Mouse (Mus musculus): ENCODE measurements around the gene Clec16a. TPM values are rescaled to one million over a fixed set of nuclear protein-coding genes. Genes with fewer than 3 reads are reported as not detected.

Clec16a gene
- polyA plus RNA-seq, 1 experiment from 2014 or later, result 89.0 TPM

- no peaks in the 10 kb centered on the region for H3K27me3 ChIP-seq (replicated peaks)
- no peak overlapping the region for H3K27ac ChIP-seq
- no peak overlapping the region for H3K4me3 ChIP-seq
- H3K9ac ChIP-seq, result no peak overlapping the region
- H3K4me1 ChIP-seq, result no peaks in the 10 kb centered on the region
- no peaks in the 10 kb centered on the region for H3K9me3 ChIP-seq
- no peak overlapping the region for H3K4me2 ChIP-seq
- no peak; the same call in 1 of the 2 replicates for ATAC-seq (replicated peaks)
- WGBS, result 76% methylated on average over 7 of the region's 7 CpGs
- H3K36me3 ChIP-seq (replicated peaks), result no peaks in the 10 kb centered on the region
Observed at GRCm38 (mm10) chr16:10749226-10749625, 204.1 kb downstream of the Clec16a start.

GRCm38 (mm10) chr16:10749824-10750223 lies 204.7 kb downstream of the Clec16a start:
- ATAC-seq (replicated peaks), result no peak; the same call in 1 of the 2 replicates
- no peak overlapping the region for H3K4me2 ChIP-seq
- no peaks in the 10 kb centered on the region for H3K36me3 ChIP-seq (replicated peaks)
- no peak overlapping the region for H3K9ac ChIP-seq
- 59% methylated on average over 7 of the region's 7 CpGs for WGBS
- no peak overlapping the region for H3K4me3 ChIP-seq
- H3K9me3 ChIP-seq, result no peaks in the 10 kb centered on the region
- H3K4me1 ChIP-seq, result no peaks in the 10 kb centered on the region
- no peaks in the 10 kb centered on the region for H3K27me3 ChIP-seq (replicated peaks)
- H3K27ac ChIP-seq, result no peak overlapping the region

- 95% methylated on average over 3 of the region's 3 CpGs for WGBS
Observed at GRCm38 (mm10) chr16:10754521-10755296, 209.6 kb downstream of the Clec16a start.

GRCm38 (mm10) chr16:10756168-10756567 lies 211.0 kb downstream of the Clec16a start:
- no peaks in the 10 kb centered on the region for H3K4me1 ChIP-seq
- 68% methylated on average over 6 of the region's 6 CpGs for WGBS
- ATAC-seq (replicated peaks), result no peak
- H3K4me2 ChIP-seq, result no peak overlapping the region
- no peak overlapping the region for H3K9ac ChIP-seq
- no peaks in the 10 kb centered on the region for H3K27me3 ChIP-seq (replicated peaks)
- H3K9me3 ChIP-seq, result no peaks in the 10 kb centered on the region
- no peaks in the 10 kb centered on the region for H3K36me3 ChIP-seq (replicated peaks)
- no peak overlapping the region for H3K27ac ChIP-seq
- H3K4me3 ChIP-seq, result no peak overlapping the region

More at GRCm38 (mm10) chr16:10754521-10755296, 209.6 kb downstream of the Clec16a start:
- no peak overlapping the region for H3K4me3 ChIP-seq
- no peak for ATAC-seq (replicated peaks)
- H3K27me3 ChIP-seq (replicated peaks), result no peaks in the 10 kb centered on the region
- H3K4me1 ChIP-seq, result no peaks in the 10 kb centered on the region
- H3K9me3 ChIP-seq, result no peaks in the 10 kb centered on the region
- no peaks in the 10 kb centered on the region for H3K36me3 ChIP-seq (replicated peaks)
- H3K27ac ChIP-seq, result no peak overlapping the region
- no peak overlapping the region for H3K9ac ChIP-seq
- H3K4me2 ChIP-seq, result no peak overlapping the region

- H3K4me3 ChIP-seq, result no peak overlapping the region
- no peak overlapping the region for H3K9ac ChIP-seq
- no peak overlapping the region for H3K27ac ChIP-seq
- no peaks in the 10 kb centered on the region for H3K36me3 ChIP-seq (replicated peaks)
- H3K4me1 ChIP-seq, result no peaks in the 10 kb centered on the region
- WGBS, result 75% methylated on average over 8 of the region's 8 CpGs
- H3K9me3 ChIP-seq, result no peaks in the 10 kb centered on the region
- no peak overlapping the region for H3K4me2 ChIP-seq
- H3K27me3 ChIP-seq (replicated peaks), result no peaks in the 10 kb centered on the region
- ATAC-seq (replicated peaks), result no peak
Observed at GRCm38 (mm10) chr16:10761182-10761581, 216.0 kb downstream of the Clec16a start.

GRCm38 (mm10) chr16:10762569-10763180 lies 217.5 kb downstream of the Clec16a start:
- H3K36me3 ChIP-seq (replicated peaks), result no peaks in the 10 kb centered on the region
- H3K4me3 ChIP-seq, result no peak overlapping the region
- no peak overlapping the region for H3K27ac ChIP-seq
- H3K27me3 ChIP-seq (replicated peaks), result no peaks in the 10 kb centered on the region
- H3K9ac ChIP-seq, result no peak overlapping the region
- ATAC-seq (replicated peaks), result no peak
- no peaks in the 10 kb centered on the region for H3K4me1 ChIP-seq
- WGBS, result 79% methylated on average over 5 of the region's 5 CpGs
- H3K9me3 ChIP-seq, result no peaks in the 10 kb centered on the region
- no peak overlapping the region for H3K4me2 ChIP-seq

GRCm38 (mm10) chr16:10763540-10764264 lies 218.6 kb downstream of the Clec16a start:
- ATAC-seq (replicated peaks), result no peak
- H3K4me1 ChIP-seq, result no peaks in the 10 kb centered on the region
- WGBS, result 68% methylated on average over 6 of the region's 6 CpGs
- H3K4me2 ChIP-seq, result no peak overlapping the region
- H3K9ac ChIP-seq, result no peak overlapping the region
- H3K36me3 ChIP-seq (replicated peaks), result no peaks in the 10 kb centered on the region
- H3K27ac ChIP-seq, result no peak overlapping the region
- H3K27me3 ChIP-seq (replicated peaks), result no peaks in the 10 kb centered on the region
- H3K9me3 ChIP-seq, result no peaks in the 10 kb centered on the region
- no peak overlapping the region for H3K4me3 ChIP-seq

- H3K27me3 ChIP-seq (replicated peaks), result no peaks in the 10 kb centered on the region
- no peaks in the 10 kb centered on the region for H3K9me3 ChIP-seq
- no peak overlapping the region for H3K27ac ChIP-seq
- ATAC-seq (replicated peaks), result no peak
- WGBS, result 58% methylated on average over 2 of the region's 2 CpGs
- H3K9ac ChIP-seq, result no peak overlapping the region
- no peaks in the 10 kb centered on the region for H3K4me1 ChIP-seq
- no peak overlapping the region for H3K4me3 ChIP-seq
- no peaks in the 10 kb centered on the region for H3K36me3 ChIP-seq (replicated peaks)
- H3K4me2 ChIP-seq, result no peak overlapping the region
Observed at GRCm38 (mm10) chr16:10764323-10764722, 219.2 kb downstream of the Clec16a start.

GRCm38 (mm10) chr16:10767158-10767557 lies 222.0 kb downstream of the Clec16a start:
- Histone ChIP-seq H3K4me1 (no peaks in the 10 kb centered on the region), H3K9ac (no peak overlapping the region), H3K27me3 (replicated peaks) (no peaks in the 10 kb centered on the region), H3K9me3 (no peaks in the 10 kb centered on the region), H3K4me2 (no peak overlapping the region), H3K27ac (no peak overlapping the region), H3K36me3 (replicated peaks) (no peaks in the 10 kb centered on the region), H3K4me3 (no peak overlapping the region)
- no peak for ATAC-seq (replicated peaks)
- WGBS, result 40% methylated on average over 4 of the region's 4 CpGs

GRCm38 (mm10) chr16:10768821-10769220 lies 223.7 kb downstream of the Clec16a start:
- Histone ChIP-seq H3K27me3 (replicated peaks) (no peaks in the 10 kb centered on the region), H3K4me3 (no peak overlapping the region), H3K9me3 (no peaks in the 10 kb centered on the region), H3K9ac (no peak overlapping the region), H3K4me1 (no peaks in the 10 kb centered on the region), H3K4me2 (no peak overlapping the region), H3K36me3 (replicated peaks) (no peaks in the 10 kb centered on the region), H3K27ac (no peak overlapping the region)
- no peak for ATAC-seq (replicated peaks)
- 66% methylated on average over 9 of the region's 9 CpGs for WGBS

GRCm38 (mm10) chr16:10769661-10770060 lies 224.5 kb downstream of the Clec16a start:
- H3K9me3 ChIP-seq, result no peaks in the 10 kb centered on the region
- H3K9ac ChIP-seq, result no peak overlapping the region
- no peak overlapping the region for H3K4me2 ChIP-seq
- H3K27ac ChIP-seq, result no peak overlapping the region
- H3K27me3 ChIP-seq (replicated peaks), result no peaks in the 10 kb centered on the region
- no peak overlapping the region for H3K4me3 ChIP-seq
- WGBS, result 54% methylated on average over 2 of the region's 2 CpGs
- no peaks in the 10 kb centered on the region for H3K4me1 ChIP-seq
- H3K36me3 ChIP-seq (replicated peaks), result no peaks in the 10 kb centered on the region
- no peak for ATAC-seq (replicated peaks)

GRCm38 (mm10) chr16:10770531-10771325 lies 225.6 kb downstream of the Clec16a start:
- no peak overlapping the region for H3K27ac ChIP-seq
- WGBS, result 54% methylated on average over 4 of the region's 4 CpGs
- H3K9me3 ChIP-seq, result no peaks in the 10 kb centered on the region
- H3K36me3 ChIP-seq (replicated peaks), result no peaks in the 10 kb centered on the region
- no peak overlapping the region for H3K4me3 ChIP-seq
- 0 out of 2 replicates have a peak, but pooled peaks have one; percentile 42 for ATAC-seq (replicated peaks)
- no peaks in the 10 kb centered on the region for H3K4me1 ChIP-seq
- no peak overlapping the region for H3K9ac ChIP-seq
- no peak overlapping the region for H3K4me2 ChIP-seq
- H3K27me3 ChIP-seq (replicated peaks), result no peaks in the 10 kb centered on the region
